Mouse (Mus musculus) heart, postnatal 36 days (tissue): Measurements from ENCODE around the gene Ddx50. TPM values are rescaled to one million over a fixed set of nuclear protein-coding genes. Genes with fewer than 3 reads are reported as not detected.
"Not testable (repeated sequence)": the region's sequence is repeated elsewhere in the genome, so short reads cannot be mapped to it uniquely, and the experiment has no call there.

Experiments used
- DNase-seq, 2 experiments: peaks; one replicate each; pipeline ENCODE4 v3.0.0; 2021 to 2022
- intact Hi-C: fragments of 180-260 bp; cut with DNase I; formaldehyde crosslinking; loops from one replicate; pipeline ENCODE4 v1.15.1; 2025
- total RNA-seq, 2 experiments: library from RNA; stranded (reverse); gene quantifications; 2 replicates each; pipeline ENCODE4 v1.2.3; 2021

Ddx50 gene
- total RNA-seq, 2 experiments from 2014 or later = 47.3 to 49.1 TPM

- peak; percentile 90 to 91 for DNase-seq
- intact Hi-C loops = loop anchor here (5.0 kb wide), 1 partner anchor 50 kb away; the partner anchor contains the start of gene Ddx50
Observed at GRCm38 (mm10) chr10:62602177-62603040, 48.6 kb downstream of the Ddx50 start, which contains the start of gene Ddx21. Gene Ddx21 (minus strand): TSS chr10:62602281.

DNA sequence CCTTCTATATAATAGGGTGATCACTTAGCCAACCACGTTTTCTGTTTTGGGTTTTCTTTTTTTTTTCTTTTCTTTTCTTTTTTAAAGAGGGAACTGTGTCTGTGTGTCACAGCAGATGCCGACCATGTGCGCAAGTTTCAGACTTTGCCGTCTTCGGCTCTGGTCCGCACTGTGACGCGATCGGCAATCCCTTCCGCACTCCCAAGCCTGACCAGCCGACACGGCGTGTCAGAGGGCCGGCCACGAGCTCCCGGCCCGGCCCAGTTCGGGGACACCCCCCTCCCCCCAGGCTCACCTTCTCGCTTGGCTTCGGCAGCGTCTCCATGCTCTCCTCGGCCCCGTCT is 49.2 kb downstream of the Ddx50 start:
- DNase-seq = no peak
- intact Hi-C loops = loop anchor here (5.0 kb wide), 1 partner anchor 50 kb away; the partner anchor contains the start of gene Ddx50

- intact Hi-C loops = loop anchor here (5.0 kb wide), 1 partner anchor 51 kb away; the partner anchor contains the start of gene Ddx50
- no peak for DNase-seq
Observed at GRCm38 (mm10) chr10:62601053-62601791, 49.8 kb downstream of the Ddx50 start.

DNA sequence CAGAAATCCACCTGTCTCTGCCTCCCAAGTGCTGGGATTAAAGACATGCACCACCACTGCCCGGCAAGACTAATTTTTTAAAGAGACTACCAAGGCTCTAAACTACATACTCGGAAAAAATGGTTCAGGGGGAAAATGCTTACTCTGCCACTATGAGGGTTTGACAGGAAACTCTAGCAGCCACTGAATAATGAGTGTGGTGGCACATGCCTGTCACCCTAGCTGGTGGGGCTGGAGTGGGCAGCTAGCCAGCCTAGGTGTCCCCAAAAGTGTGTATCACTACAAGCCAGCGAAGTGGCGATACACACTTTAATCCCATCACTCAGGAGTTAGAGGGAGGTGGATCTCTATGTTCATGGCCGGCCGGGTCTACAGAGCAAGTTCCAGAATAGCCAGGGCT is 51.0 kb downstream of the Ddx50 start:
- intact Hi-C loops = loop anchor here (5.0 kb wide), 1 partner anchor 52 kb away; the partner anchor contains the start of gene Ddx50

DNA sequence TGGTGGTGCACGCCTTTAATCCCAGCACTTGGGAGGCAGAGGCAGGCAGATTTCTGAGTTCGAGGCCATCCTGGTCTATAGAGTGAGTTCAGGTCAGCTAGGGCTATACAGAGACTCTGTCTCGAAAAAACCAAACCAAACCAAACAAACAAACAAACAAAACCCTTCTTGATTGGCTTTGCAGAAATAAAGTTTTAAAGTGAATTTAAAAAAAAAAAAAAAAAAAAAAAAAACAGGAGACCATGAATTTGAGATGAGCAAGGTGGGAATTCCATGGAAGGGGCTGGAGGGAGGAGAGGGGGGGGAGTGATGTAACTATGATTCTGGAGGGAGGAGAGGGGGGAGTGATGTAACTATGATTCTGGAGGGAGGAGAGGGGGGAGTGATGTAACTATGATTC is 51.7 kb downstream of the Ddx50 start:
- DNase-seq, intact Hi-C loops: not testable (repeated sequence)

More for the DNA sequence above, 51.0 kb downstream of the Ddx50 start:
- no peak for DNase-seq

DNA sequence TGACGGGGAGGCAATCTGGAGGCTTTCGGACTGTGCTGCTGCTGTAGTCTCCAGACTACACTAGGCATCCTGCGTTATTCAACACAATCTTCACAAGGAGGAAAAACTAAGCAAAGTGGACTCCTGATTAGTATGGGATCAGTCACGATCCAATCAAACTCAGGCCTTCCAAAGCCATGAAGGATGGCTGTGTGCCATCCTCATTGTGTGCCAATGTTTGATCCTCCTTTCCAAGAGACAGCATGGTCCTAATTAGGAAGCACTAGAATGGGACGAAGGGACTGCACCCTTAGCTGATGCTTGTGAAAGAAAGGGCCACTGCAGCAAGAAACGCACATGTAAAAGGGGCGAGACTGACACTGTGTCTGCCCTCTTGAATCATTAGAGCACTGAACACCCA is 58.5 kb downstream of the Ddx50 start:
- intact Hi-C loops = loop anchor here (5.0 kb wide), 1 partner anchor 90 kb away; no protein-coding TSS in a partner anchor
- DNase-seq = no peak

- peak; percentile 83 to 85 for DNase-seq
- intact Hi-C loops = loop anchor here (5.0 kb wide), 1 partner anchor 92 kb away; no protein-coding TSS in a partner anchor
Observed at GRCm38 (mm10) chr10:62590200-62590599, 60.8 kb downstream of the Ddx50 start.

DNA sequence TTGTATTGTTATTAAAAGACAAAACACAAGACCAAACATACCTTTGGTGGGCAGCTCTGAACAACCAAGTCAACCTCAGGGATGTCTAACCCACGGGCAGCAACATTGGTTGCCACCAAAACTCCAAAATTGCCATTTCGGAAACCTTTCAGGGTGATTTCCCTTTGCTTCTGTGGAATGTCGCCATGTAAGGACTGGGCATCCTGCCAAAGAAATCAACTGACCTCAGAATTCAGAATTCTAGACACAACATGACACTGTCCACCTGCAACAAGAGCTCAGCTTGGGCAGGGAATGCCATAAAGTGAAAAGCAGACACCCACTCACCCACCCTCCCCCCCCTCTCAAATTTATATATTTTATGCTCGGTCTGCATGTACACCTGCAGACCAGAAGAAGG is 62.4 kb downstream of the Ddx50 start:
- intact Hi-C loops = no loop called here
- no peak for DNase-seq

GRCm38 (mm10) chr10:62583245-62583644 is 67.8 kb downstream of the Ddx50 start:
- intact Hi-C loops = no loop called here
- no peak for DNase-seq

GRCm38 (mm10) chr10:62582701-62583100 is 68.3 kb downstream of the Ddx50 start:
- no peak for DNase-seq
- intact Hi-C loops = no loop called here

- intact Hi-C loops = no loop called here
- no peak for DNase-seq
Observed at GRCm38 (mm10) chr10:62582263-62582662, 68.8 kb downstream of the Ddx50 start.

DNA sequence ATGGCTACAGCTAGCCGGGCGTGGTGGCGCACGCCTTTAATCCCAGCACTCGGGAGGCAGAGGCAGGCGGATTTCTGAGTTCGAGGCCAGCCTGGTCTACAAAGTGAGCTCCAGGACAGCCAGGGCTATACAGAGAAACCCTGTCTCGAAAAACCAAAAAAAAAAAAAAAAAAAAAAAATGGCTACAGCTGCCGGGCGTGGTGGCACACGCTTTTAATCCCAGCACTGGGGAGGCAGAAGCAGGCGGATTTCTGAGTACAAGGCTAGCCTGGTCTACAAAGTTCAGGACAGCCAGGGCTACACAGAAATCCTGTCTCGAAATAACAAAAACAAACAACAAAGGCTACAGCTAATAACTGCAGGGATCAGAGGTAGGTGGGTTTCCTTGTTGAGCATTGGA is 71.9 kb downstream of the Ddx50 start:
- intact Hi-C loops, DNase-seq: not testable (repeated sequence)

DNA sequence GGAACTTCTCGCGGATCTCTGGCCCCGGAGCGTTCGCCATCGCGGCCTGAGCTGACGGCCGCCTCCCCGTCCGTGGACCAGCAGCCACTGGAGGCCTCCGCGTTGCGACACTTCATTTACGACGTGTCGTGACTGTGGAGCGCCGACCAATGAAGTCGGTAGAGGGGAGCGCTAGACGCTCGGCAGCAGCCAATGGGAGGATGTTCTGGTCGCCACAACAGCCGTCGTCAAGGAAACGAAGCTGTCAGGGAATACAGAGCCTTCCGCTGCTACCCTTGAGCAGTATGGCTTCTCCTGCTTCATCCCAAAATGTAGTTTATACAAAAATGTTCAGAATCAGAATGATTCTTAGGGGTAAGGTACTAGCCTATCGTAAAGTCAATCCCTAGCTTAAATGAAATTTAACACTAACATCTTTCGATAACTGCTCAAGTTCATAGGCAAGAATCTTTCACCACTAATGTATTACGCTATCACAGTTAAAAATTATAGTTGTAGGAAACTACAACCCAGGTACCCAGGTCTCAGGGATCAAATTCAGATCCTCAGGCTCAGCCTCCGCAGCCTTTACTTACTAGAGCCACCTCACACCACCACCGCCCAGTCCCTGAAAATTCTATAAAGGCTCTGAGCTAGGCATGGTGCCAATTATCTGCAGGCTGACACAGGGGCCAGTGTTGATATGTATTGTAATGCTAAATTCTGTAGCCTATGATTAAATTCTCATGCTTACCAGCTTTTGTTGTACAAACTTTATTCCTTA is 72.5 kb downstream of the Ddx50 start, which contains the start of gene Kif1bp:
Gene Kif1bp, minus strand, starts transcription at position 120 of the 763 bp plus-strand sequence.
- DNase-seq = peak; percentile 94 to 96
- intact Hi-C loops = no loop called here

GRCm38 (mm10) chr10:62577673-62578337 is 73.2 kb downstream of the Ddx50 start:
- no peak for DNase-seq
- intact Hi-C loops = no loop called here

- intact Hi-C loops = no loop called here
- DNase-seq = no peak
Observed at GRCm38 (mm10) chr10:62575001-62575400, 76.0 kb downstream of the Ddx50 start.

DNA sequence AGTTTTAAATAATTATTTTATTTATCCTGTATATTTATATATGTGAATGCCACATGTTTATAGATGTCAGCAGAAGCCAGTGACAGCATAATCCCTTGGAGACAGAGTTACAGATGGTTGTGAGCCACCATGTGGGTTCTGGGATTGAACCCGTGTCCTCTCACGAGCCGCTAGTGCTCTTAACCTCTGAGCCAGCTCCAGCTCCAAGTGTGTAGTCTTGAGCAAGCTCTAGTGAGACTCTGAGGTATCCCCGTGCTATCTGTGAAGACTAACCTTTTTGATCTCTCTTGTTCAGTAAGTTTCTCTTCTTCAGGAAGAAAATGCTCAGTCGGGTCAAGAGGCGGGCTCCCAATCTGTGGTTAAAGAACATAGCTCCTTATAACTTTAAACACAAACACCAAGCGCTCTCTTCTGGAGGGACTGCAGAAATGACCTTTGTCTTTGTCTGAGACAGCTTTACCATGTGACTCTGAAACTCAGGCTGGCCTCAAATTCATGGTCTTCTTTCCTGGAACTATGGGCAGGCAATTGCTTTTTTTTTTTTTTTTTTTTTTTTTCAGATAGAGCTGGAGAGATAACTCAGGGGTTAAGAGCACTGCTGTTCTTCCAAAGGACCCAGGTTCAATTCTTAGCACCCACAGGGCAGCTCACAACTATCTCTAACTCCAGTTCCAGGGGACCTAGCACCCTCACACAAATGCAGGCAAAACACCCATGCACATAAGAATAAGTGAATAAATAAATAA is 80.7 kb downstream of the Ddx50 start:
- DNase-seq = no peak
- intact Hi-C loops = no loop called here

DNA sequence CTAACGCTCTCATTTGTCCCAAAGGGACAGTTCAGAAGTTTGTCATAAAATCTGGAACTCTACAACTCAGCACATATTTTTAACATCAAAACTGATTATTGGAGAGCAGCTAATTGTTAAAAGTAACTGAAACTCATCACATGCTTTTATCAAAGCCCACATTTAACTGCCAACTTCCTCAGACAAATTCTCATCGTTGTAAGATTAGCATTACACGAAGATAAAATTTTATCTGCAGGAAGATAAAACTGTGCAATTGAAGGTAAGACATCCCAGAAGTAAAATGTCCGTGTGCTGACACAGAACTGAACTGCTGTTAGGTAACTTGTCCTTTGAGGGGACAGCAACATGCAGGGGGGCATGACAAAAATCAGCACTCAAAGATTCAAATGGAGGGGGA is 82.2 kb downstream of the Ddx50 start:
- no peak for DNase-seq
- intact Hi-C loops = no loop called here
